Mouse (Mus musculus): ENCODE results near the gene Fbxo11. TPM values are rescaled to one million over a fixed set of nuclear protein-coding genes. Genes with fewer than 3 reads are reported as not detected.

The Fbxo11 gene
- polyA plus RNA-seq (2021), result 60.2 TPM

DNA sequence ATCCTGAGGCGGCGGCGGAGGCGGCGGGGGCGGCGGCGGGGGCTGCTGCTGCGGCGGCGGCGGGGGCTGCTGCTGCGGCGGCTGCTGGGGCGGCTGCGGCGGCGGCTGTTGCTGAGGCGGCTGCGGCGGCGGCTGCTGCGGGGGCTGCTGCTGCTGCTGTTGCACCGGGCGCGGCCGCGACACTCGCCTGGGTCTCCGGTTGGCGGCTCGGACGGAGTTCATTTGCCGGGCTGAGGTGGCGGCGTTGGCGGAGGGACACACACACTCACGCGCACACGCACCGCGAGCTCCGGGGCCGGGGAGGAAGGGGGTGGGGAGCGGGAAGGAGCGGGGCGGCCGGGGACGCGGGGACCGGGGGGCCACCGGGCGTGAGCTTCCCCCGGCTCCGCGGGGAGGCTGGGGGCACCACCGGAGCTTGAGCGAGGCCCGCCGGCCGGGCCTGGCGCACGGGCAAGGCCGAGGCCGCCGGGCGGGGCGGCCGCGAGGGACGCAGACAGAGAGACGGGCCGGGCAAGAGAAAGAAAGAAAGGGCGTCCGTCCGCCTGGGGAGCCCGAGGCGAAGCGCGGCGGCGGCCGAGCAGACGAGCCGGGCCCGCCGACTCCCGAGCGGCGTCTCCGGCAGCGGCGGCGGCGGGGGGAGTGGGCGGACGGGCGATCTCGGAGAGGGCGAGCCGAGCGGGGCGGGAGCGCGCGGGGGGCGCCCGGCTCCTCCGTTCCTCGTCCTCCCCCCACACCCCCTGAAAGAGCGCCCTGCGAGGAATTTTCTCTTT is at the start of gene Fbxo11:
Fbxo11 (minus strand) TSS at position 261 of the 770 bp plus-strand sequence.
- in situ Hi-C loops (cut with MboI; ENCODE audit: low pct_unique_long_range_greater_than_20kb), result no loop called here
- no peak for DNase-seq (ENCODE audit: low read depth, low spot score)
- peak; percentile 2 for ATAC-seq
- ChIA-PET POLR2A (no interaction called here), CTCF (no interaction called here)
- H3K27me3 ChIP-seq, result no peaks in the 10 kb centered on the region
- TF ChIP-seq CTCF (IDR thresholded peaks at IDR 0.05), result no peak

DNA sequence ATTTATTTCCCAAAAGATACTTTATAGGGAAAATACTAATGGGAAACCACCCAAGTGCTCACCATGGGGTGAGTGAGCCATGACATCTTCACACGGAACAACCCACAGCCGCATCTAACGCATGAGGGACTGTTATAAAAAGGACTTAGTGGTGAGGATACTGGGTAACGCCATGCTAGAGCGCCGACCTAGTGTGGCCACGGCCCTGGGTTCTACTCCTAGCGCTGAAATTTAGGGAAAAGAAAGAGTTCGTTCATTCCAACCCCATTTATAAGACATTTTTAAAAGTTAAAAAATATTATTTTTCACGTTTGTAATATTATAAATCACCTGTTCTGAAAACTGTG is 48.8 kb upstream of the Fbxo11 start:
- H3K27me3 ChIP-seq, result no peaks in the 10 kb centered on the region
- TF ChIP-seq CTCF (IDR thresholded peaks at IDR 0.05), result no peak
- DNase-seq (ENCODE audit: low read depth, low spot score) (no peak), ATAC-seq (no peak)
- POLR2A ChIA-PET, result interaction anchor here (0.6 kb wide), 1 partner anchor 136 kb away, joined by 3 read pairs; no protein-coding TSS in a partner anchor
- in situ Hi-C loops (cut with MboI; ENCODE audit: low pct_unique_long_range_greater_than_20kb), result no loop called here
- CTCF ChIA-PET, result no interaction called here

DNA sequence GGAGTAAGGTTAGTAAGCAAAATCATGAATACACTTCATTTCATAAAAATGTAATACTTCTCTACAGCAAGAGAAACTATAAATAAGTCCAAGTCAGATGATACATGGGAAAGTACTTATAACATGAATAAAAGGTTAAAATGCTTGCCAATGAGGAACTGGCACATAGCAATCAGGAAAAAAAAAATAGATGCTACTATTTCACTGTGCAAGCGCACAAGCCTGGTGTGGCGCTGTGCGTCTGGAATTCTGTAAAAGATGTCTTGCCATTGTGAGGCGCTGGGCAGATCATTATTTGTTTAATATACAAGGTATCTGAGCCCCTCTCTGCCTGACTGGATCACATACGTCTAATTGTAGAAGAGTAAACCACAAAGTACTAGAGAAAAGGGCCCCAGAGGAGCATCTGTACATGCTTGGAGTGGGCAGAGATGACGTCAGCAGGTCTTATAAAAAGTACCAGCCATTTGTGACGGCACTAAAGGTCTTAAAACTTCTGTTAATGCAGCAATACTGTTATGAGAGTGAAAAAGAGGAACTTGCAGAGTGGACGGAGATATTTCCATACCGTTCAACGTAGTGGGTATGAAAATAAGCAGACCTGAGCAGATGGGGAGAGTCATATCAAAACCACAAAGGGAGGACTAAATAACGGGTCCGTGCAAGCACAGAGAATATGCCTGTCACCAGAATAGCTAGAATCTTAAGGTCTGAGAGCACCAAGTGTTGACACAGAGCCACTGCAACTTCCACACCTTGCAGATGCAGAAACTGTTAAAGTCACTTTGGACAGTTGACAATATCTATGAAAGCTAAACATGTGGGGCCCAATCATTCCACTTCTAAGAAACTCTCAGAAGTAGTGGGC is 48.2 kb upstream of the Fbxo11 start:
- CTCF ChIA-PET, result interaction anchor here (1.3 kb wide), 1 partner anchor 11 kb away, joined by 3 read pairs; no protein-coding TSS in a partner anchor
- POLR2A ChIA-PET, result no interaction called here
- in situ Hi-C loops (cut with MboI; ENCODE audit: low pct_unique_long_range_greater_than_20kb), result no loop called here
- no peak for TF ChIP-seq CTCF (IDR thresholded peaks at IDR 0.05)
- ATAC-seq (no peak), DNase-seq (ENCODE audit: low read depth, low spot score) (no peak)
- no peaks in the 10 kb centered on the region for H3K27me3 ChIP-seq

DNA sequence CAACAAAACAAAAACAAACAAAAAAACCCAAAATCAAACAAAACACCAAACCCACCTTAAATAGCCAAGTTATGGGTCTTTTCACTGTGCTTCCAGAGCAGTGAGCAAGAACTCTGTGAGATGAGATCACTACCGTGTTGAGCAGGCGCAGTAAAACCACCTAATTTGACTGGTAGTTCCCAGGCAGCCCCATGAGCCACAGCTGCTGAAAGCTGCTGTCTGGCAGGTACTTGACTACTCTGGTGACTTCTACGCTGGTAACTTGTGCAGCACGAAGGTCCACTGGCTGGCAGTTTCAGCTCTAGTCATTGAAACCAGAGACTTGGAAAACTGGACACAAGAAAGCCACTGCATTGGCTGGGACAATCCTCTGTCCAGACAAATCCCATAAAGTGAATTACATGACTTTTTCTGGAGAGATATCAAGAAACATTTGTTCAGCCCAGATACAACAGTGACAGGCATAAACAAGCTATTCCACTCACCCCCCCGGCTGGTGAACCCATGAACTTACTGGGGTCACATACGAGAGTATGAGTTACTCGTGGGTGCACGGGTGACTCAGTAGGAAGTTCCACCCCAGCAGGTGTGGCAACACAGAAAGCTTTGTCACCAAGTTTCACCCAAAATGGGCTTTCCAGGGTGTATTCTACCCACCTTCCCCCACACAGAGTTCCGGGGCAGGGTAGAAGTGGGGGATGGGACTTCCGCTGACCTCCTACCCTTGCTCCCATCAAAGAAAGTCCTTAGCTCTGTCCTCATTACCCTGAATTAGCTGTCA is 47.0 kb upstream of the Fbxo11 start:
- DNase-seq (ENCODE audit: low read depth, low spot score) (no peak), ATAC-seq (no peak)
- no peak for TF ChIP-seq CTCF (IDR thresholded peaks at IDR 0.05)
- no peaks in the 10 kb centered on the region for H3K27me3 ChIP-seq
- CTCF ChIA-PET, result interaction anchor here (0.7 to 1.3 kb wide), 2 partner anchors 10 to 17 kb away, joined by 3 read pairs; no protein-coding TSS in a partner anchor
- POLR2A ChIA-PET, result no interaction called here
- in situ Hi-C loops (cut with MboI; ENCODE audit: low pct_unique_long_range_greater_than_20kb), result no loop called here

DNA sequence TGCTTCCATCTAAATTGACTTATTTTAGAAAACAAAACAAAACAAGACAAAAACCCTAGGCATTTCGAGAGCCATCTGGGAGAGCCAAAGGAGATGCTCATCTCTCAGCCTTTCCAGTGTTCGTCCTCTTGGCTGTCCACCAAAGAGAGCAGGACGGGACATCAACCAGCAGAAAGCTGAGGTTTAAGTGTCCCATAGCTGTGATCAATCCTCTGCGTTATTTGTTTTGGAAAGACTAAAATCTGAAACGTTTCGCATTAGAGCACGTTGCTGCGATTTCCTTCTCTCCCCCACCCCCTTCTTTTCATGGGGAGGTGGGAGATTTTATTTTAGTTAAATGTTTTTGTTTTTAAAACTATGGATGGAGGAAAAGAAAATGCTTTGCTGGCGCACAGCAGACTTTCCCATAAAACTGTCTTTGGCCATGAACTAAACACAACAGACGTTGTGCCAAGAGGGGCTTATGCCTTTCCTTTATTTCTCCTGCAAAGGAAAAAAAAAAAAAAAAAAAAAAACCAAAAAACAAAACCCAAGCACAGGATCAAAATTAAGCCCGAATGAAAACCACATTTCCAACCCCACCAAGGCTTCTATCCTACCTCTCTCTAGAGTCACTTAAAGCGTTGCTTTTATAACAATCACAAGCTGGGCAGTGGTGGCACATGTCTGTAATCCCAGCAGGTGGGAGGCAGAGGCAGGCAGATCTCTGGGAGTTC is 46.1 kb upstream of the Fbxo11 start:
- no peak for DNase-seq (ENCODE audit: low read depth, low spot score)
- ATAC-seq, result no peak
- ChIA-PET POLR2A (no interaction called here), CTCF (interaction anchor here (0.7 kb wide), 1 partner anchor 18 kb away, joined by 3 read pairs; no protein-coding TSS in a partner anchor)
- H3K27me3 ChIP-seq, result no peaks in the 10 kb centered on the region
- TF ChIP-seq CTCF (IDR thresholded peaks at IDR 0.05), result no peak
- in situ Hi-C loops (cut with MboI; ENCODE audit: low pct_unique_long_range_greater_than_20kb), result no loop called here

DNA sequence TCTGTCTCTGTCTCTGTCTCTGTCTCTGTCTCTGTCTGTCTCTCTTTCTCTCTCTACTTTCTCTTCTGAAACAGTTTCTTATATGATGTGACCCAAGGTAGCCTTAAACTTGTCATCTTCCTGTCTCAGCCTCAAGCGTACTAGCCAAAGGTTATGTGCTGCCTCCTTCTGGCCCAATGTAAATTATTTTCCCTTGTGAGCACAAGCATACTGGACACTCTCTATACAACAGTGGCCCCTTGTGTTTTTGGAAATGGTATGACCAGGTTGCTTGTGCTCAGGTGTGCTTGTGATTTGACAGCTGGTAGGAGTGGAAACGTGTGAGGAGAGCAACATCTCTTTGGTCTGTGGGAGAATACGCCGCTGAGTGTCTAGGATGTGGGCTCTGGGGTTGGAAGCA is 42.6 kb upstream of the Fbxo11 start:
- no peak for ATAC-seq

DNA sequence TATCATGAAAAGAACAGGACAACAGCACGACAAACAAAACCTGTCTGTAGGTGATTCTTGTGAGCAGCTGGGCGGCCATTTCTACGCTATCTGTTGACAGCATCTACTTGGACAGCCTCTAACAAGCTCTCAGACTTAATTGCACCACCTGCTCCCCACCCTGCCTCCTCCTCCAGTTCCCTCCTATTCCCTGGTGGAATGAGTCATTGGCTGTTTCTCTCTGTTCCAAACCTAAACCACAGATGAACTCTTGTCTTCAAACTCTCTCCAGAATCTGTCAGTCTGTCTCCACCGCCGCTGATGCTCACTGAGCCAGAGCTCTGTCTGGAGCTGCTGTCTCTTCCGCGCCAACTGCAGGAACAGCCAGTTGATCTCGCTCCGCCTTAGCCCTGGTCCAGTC is 41.3 kb upstream of the Fbxo11 start:
- H3K27me3 ChIP-seq, result no peaks in the 10 kb centered on the region
- in situ Hi-C loops (cut with MboI; ENCODE audit: low pct_unique_long_range_greater_than_20kb), result no loop called here
- ChIA-PET CTCF (no interaction called here), POLR2A (no interaction called here)
- no peak for TF ChIP-seq CTCF (IDR thresholded peaks at IDR 0.05)
- DNase-seq (ENCODE audit: low read depth, low spot score) (no peak), ATAC-seq (peak; percentile 39)

More for the DNA sequence above, 42.6 kb upstream of the Fbxo11 start:
- TF ChIP-seq CTCF (IDR thresholded peaks at IDR 0.05), result peak; percentile 33
- ChIA-PET CTCF (no interaction called here), POLR2A (no interaction called here)
- no peak for DNase-seq (ENCODE audit: low read depth, low spot score)
- H3K27me3 ChIP-seq, result no peaks in the 10 kb centered on the region
- in situ Hi-C loops (cut with MboI; ENCODE audit: low pct_unique_long_range_greater_than_20kb), result no loop called here

DNA sequence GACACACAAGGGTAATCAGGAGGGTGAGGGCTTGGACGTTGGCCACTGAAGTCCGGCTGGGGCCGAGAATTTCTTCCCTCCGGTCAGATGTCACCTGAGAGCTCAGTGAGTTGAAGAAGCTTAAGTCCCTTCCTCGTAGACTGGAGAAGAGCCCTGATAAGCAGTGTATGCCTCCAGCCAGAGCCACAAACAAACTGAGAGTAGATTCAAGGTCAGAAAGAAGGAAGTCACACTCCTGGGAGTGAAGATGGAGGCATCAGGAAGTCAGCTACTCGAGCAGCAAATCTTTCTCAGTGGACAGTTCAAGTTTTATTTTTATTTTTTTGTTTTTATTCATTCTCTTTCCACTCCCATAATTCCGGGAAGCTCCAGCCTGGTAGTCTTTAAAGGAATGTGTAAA is 37.5 kb upstream of the Fbxo11 start:
- H3K27me3 ChIP-seq, result no peaks in the 10 kb centered on the region
- ChIA-PET CTCF (no interaction called here), POLR2A (no interaction called here)
- DNase-seq (ENCODE audit: low read depth, low spot score), result no peak
- ATAC-seq, result no peak
- in situ Hi-C loops (cut with MboI; ENCODE audit: low pct_unique_long_range_greater_than_20kb), result no loop called here
- TF ChIP-seq CTCF (IDR thresholded peaks at IDR 0.05), result no peak

DNA sequence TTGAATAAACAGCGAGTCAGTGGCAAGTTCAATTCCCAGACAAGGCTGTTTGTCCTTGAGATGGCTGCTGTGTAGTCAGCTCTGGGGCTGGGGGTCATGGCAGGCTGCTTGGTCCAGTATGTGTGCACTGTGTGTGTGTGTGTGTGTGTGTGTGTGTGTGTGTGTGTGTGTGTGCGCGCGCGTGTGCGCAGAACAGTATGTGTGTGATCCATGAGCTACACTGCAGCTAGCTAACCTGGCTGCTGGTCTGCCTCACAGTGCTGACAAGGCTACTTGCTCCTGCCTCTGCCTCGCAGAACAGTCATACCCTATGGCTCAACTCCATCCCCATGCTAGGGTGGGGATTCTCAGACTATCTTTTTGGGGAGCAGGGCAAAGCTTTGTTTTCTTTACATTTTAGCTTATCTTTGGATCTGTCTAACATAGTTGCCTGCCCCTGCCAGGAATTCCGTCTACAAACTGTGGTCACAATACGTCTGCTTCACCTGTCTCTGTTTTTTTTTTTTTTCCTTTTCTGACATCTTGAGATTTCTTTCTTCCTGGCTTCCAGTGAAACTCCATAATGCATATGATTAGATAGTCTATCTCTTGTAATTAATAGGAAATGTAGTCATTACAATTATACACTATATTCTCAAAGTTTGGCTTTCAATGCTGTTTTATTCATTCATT is 33.2 kb upstream of the Fbxo11 start:
- ChIA-PET CTCF (interaction anchor here (1.2 kb wide), 1 partner anchor 17 kb away, joined by 3 read pairs; no protein-coding TSS in a partner anchor), POLR2A (interaction anchor here (0.6 to 0.7 kb wide), 3 partner anchors 12 to 262 kb away, joined by 3 read pairs; no protein-coding TSS in a partner anchor)
- in situ Hi-C loops (cut with MboI; ENCODE audit: low pct_unique_long_range_greater_than_20kb), result no loop called here
- no peak for TF ChIP-seq CTCF (IDR thresholded peaks at IDR 0.05)
- no peaks in the 10 kb centered on the region for H3K27me3 ChIP-seq
- no peak for DNase-seq (ENCODE audit: low read depth, low spot score)
- no peak for ATAC-seq

Data from Patski (cell line).